In the genomic region with DNA sequence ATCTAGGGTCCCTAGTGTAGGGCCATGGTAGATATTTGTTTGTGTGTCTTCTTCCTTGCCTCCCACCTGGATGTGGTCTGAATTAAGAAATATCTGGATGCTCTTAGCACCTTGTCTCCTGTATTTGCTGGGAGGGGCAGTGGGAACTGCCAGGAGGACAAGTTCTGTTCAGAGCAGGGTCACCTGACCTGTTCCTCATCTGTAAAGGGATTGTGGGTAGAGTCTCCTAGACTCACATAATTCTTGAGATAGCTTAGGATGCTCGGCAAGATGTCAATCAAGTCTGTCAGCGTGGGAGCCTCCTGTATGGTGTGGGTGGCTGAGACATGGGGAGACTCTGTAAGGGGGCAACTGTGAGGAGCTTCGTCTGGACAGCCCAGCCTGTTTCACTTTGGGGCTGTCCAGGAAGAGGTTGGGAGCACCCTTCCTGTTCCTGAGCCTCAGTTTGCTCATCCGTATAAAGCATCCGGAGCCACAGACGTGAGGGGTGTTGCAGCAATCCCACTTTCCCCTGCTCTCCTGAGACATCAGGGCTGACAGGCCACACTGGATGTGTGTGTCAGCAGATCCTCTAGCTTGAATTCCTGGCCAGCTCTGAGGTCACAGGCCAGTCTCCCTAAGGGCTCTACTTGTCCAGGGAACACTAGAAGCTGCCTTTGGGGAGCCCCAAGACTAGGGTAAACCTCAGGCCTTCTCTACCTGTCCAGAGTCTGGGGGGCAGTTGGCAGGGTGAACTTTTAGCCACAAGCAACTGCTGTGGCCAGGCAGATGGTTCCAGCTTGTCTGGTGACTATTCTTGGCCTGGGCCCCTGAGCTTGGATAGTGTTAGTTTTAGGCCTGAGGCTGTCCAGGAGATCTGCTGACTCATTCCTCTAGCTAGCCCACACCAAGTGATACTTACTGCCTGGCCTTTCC, we compare ENCODE assay signal across 8 mouse cellular contexts. TPM values are rescaled to one million over a fixed set of nuclear protein-coding genes. Genes with fewer than 3 reads are reported as not detected.
DNase-seq lines count a peak whose midpoint lies in the region; ATAC-seq and TF ChIP-seq lines count a peak whose summit lies in the region.

No protein-coding gene starts in this region.

- POLR2A ChIA-PET in Patski (lab: Charles Lee): interaction anchor here (0.5 to 1.6 kb wide), 2 partner anchors 13 to 586 kb away, joined by 3 to 6 read pairs; no protein-coding TSS in a partner anchor

- no peaks in the 10 kb centered on the region for H3K27me3 ChIP-seq in Patski
- H3K27me3 ChIP-seq in limb, embryonic 11.5 days (ENCODE audit: control insufficient read depth, insufficient read depth, low read length): no peaks in the 10 kb centered on the region
- no peaks in the 10 kb centered on the region for H3K27me3 ChIP-seq in stomach, embryonic 15.5 days (replicated peaks)

- H3K9ac ChIP-seq in limb, embryonic 11.5 days (ENCODE audit: low read length): peak overlapping the region; percentile 79; the same call in 1 of the 2 replicates
- H3K9ac ChIP-seq in stomach, embryonic 15.5 days: 0 out of 2 replicates have a peak overlapping the region, but pooled peaks have one; percentile 2

- CTCF ChIA-PET in Patski (lab: Charles Lee): interaction anchor here (0.8 to 2.3 kb wide), 5 partner anchors 14 to 20 kb away, joined by 3 to 7 read pairs (median 6); partner anchors contain the start of gene Bsg

- peaks cover 27% of the 10 kb centered on the region for H3K36me3 ChIP-seq in limb, embryonic 11.5 days (ENCODE audit: control insufficient read depth, insufficient read depth, low read length)
- peaks cover 42% of the 10 kb centered on the region for H3K36me3 ChIP-seq in stomach, embryonic 15.5 days

- WGBS in limb, embryonic 11.5 days: 90% methylated on average over 6 of the region's 6 CpGs
- WGBS in stomach, embryonic 15.5 days: 78% methylated on average over 6 of the region's 6 CpGs

- TF ChIP-seq CTCF in Patski (IDR thresholded peaks at IDR 0.05): no peak

- no peak for ATAC-seq in cerebellum, adult (ENCODE audit: insufficient number of reproducible peaks, low FRiP score, low TSS enrichment)
- ATAC-seq in Patski: peak; percentile 36
- no peak for ATAC-seq in limb, embryonic 11.5 days (ENCODE audit: insufficient number of reproducible peaks, low FRiP score, low TSS enrichment, low read depth)
- ATAC-seq in stomach, embryonic 15.5 days (ENCODE audit: insufficient read depth, low FRiP score, low read depth): no peak

- no peaks in the 10 kb centered on the region for H3K9me3 ChIP-seq in limb, embryonic 11.5 days (ENCODE audit: control insufficient read depth, low read length)
- H3K9me3 ChIP-seq in stomach, embryonic 15.5 days: no peaks in the 10 kb centered on the region

- H3K27ac ChIP-seq in limb, embryonic 11.5 days (replicated peaks; ENCODE audit: low read depth, low read length): no peak overlapping the region
- no peak overlapping the region for H3K27ac ChIP-seq in stomach, embryonic 15.5 days

- peak; percentile 20 for DNase-seq in cerebellum, adult 11 months
- DNase-seq in Patski (ENCODE audit: low read depth, low spot score): peak; percentile 76
- DNase-seq in heart, adult 8-10 months (ENCODE audit: low spot score): peak; percentile 65
- DNase-seq in limb, embryonic 11.5 days (ENCODE audit: low spot score): no peak
- no peak for DNase-seq in B cell, adult 2 months
- DNase-seq in spleen, postnatal 14 days (ENCODE audit: low spot score in 2 of 2): no peak

- peaks cover 12% of the 10 kb centered on the region for H3K4me1 ChIP-seq in limb, embryonic 11.5 days (ENCODE audit: control insufficient read depth, insufficient read depth, low read length)
- H3K4me1 ChIP-seq in stomach, embryonic 15.5 days: peaks cover 22% of the 10 kb centered on the region

- in situ Hi-C loops in Patski (cut with MboI; ENCODE audit: low pct_unique_long_range_greater_than_20kb): no loop called here

- H3K4me3 ChIP-seq in limb, embryonic 11.5 days (ENCODE audit: low read depth, low read length): no peak overlapping the region; the same call in 1 of the 2 replicates
- H3K4me3 ChIP-seq in stomach, embryonic 15.5 days (replicated peaks): peak overlapping the region; percentile 82

- H3K4me2 ChIP-seq in limb, embryonic 11.5 days (ENCODE audit: low read depth, severe bottlenecking): peak overlapping the region; percentile 85
- peak overlapping the region; percentile 88 for H3K4me2 ChIP-seq in stomach, embryonic 15.5 days

RNA-seq across cellular contexts. Expression of gene Cdc34, which starts 2.0 kb away (rescaled TPM):
- 72.2 TPM for polyA plus RNA-seq in Patski (2021)
- total RNA-seq in heart, adult 8-10 months (2022): 100 to 1,000 TPM; 201 to 230 (median 213) TPM
- polyA plus RNA-seq in limb, embryonic 11.5 days (2014; fragmentation: Nextera tagmentation; extraction: Ambion mirVana): 171 and 175 TPM in 2 replicates
- 107 and 108 TPM in 2 replicates for polyA plus RNA-seq in stomach, embryonic 15.5 days (2015; fragmentation: Nextera tagmentation; extraction: Ambion mirVana)

RNA-seq across cellular contexts. Expression of gene Gzmm, which starts 4.8 kb away (rescaled TPM):
- polyA plus RNA-seq in Patski (2021): 0.47 TPM
- total RNA-seq in heart, adult 8-10 months (2022): 1 to 10 TPM; 7.6 to 9.0 (median 8.3) TPM
- polyA plus RNA-seq in limb, embryonic 11.5 days (2014; fragmentation: Nextera tagmentation; extraction: Ambion mirVana): 0.45 and 0.94 TPM in 2 replicates
- polyA plus RNA-seq in stomach, embryonic 15.5 days (2015; fragmentation: Nextera tagmentation; extraction: Ambion mirVana): 0.40 and 0.57 TPM in 2 replicates

RNA-seq across cellular contexts. Expression of gene Tpgs1, which starts 14.8 kb away (rescaled TPM):
- polyA plus RNA-seq in Patski (2021): 62.4 TPM
- total RNA-seq in heart, adult 8-10 months (2022): 10 to 100 TPM; 14.5 to 20.0 (median 16.9) TPM
- polyA plus RNA-seq in limb, embryonic 11.5 days (2014; fragmentation: Nextera tagmentation; extraction: Ambion mirVana): 67.2 and 70.9 TPM in 2 replicates
- polyA plus RNA-seq in stomach, embryonic 15.5 days (2015; fragmentation: Nextera tagmentation; extraction: Ambion mirVana): 58.2 and 59.3 TPM in 2 replicates

RNA-seq across cellular contexts. Expression of gene Madcam1, which starts 19.6 kb away (rescaled TPM):
- polyA plus RNA-seq in Patski (2021): not detected
- total RNA-seq in heart, adult 8-10 months (2022): not detected
- polyA plus RNA-seq in limb, embryonic 11.5 days (2014; fragmentation: Nextera tagmentation; extraction: Ambion mirVana): 5.6 and 5.9 TPM in 2 replicates
- 36.4 and 41.1 TPM in 2 replicates for polyA plus RNA-seq in stomach, embryonic 15.5 days (2015; fragmentation: Nextera tagmentation; extraction: Ambion mirVana)

RNA-seq across cellular contexts. Expression of gene Bsg, which starts 20.3 kb away (rescaled TPM):
- polyA plus RNA-seq in Patski (2021): 1,052 TPM
- total RNA-seq in heart, adult 8-10 months (2022): 1,000 to 10,000 TPM; 1,424 to 1,552 (median 1,533) TPM
- polyA plus RNA-seq in limb, embryonic 11.5 days (2014; fragmentation: Nextera tagmentation; extraction: Ambion mirVana): 633 and 674 TPM in 2 replicates
- polyA plus RNA-seq in stomach, embryonic 15.5 days (2015; fragmentation: Nextera tagmentation; extraction: Ambion mirVana): 1,050 and 1,128 TPM in 2 replicates

Comparison
In these comparisons a context has a peak if more than half of its experiments do, and no peak if none do; other contexts are left out.
1. DNase-seq: peak in cerebellum, adult 11 months (single experiment), Patski (single experiment) and heart, adult 8-10 months (single experiment); none in limb, embryonic 11.5 days (single experiment), B cell, adult 2 months (0 of 2) and spleen, postnatal 14 days (0 of 2).